Mouse (Mus musculus): ENCODE results near the gene Rnd2.
A peak's percentile ranks its signal among the peaks of the same experiment; 100 is the strongest.
"Not testable (repeated sequence)": the region's sequence is repeated elsewhere in the genome, so short reads cannot be mapped to it uniquely, and the experiment has no call there.

Rnd2 gene

GRCm38 (mm10) chr11:101464211-101465100 is at the start of gene Rnd2:
Gene Rnd2 (plus strand): TSS chr11:101464999.
- peak; percentile 67 to 83 for DNase-seq (ENCODE audit: inconsistent age in 2 of 2, low spot score in 1 of 2)

- DNase-seq (ENCODE audit: inconsistent age in 2 of 2, low spot score in 1 of 2) = peak in 1 of 2 experiments; percentile 67
Observed at GRCm38 (mm10) chr11:101415306-101415705, 49.5 kb upstream of the Rnd2 start.

GRCm38 (mm10) chr11:101416433-101417100 is 48.2 kb upstream of the Rnd2 start:
- DNase-seq (ENCODE audit: inconsistent age in 2 of 2, low spot score in 1 of 2) = peak in 1 of 2 experiments; percentile 54

- DNase-seq (ENCODE audit: inconsistent age in 2 of 2, low spot score in 1 of 2) = peak; percentile 89 to 97
Observed at GRCm38 (mm10) chr11:101417101-101417855, 47.5 kb upstream of the Rnd2 start, which contains the start of gene Aarsd1. Gene Aarsd1 (minus strand): TSS chr11:101417615.

GRCm38 (mm10) chr11:101418991-101419390 is 45.8 kb upstream of the Rnd2 start:
- DNase-seq (ENCODE audit: inconsistent age in 2 of 2, low spot score in 1 of 2) = no peak

- DNase-seq (ENCODE audit: inconsistent age in 2 of 2, low spot score in 1 of 2) = no peak
Observed at GRCm38 (mm10) chr11:101419610-101420009, 45.2 kb upstream of the Rnd2 start.

GRCm38 (mm10) chr11:101420148-101420547 is 44.7 kb upstream of the Rnd2 start:
- DNase-seq (ENCODE audit: inconsistent age in 2 of 2, low spot score in 1 of 2) = no peak

- no peak for DNase-seq (ENCODE audit: inconsistent age in 2 of 2, low spot score in 1 of 2)
Observed at GRCm38 (mm10) chr11:101424105-101424851, 40.5 kb upstream of the Rnd2 start, which contains the start of gene Gm27029. Gene Gm27029 (minus strand): TSS chr11:101424796.

GRCm38 (mm10) chr11:101424925-101425813 is 39.6 kb upstream of the Rnd2 start, which contains the start of the genes Rundc1 and Ptges3l:
Gene Rundc1 (plus strand): TSS chr11:101425085.
Gene Ptges3l (minus strand): TSS chr11:101425333.
- peak; percentile 97 to 99 for DNase-seq (ENCODE audit: inconsistent age in 2 of 2, low spot score in 1 of 2)

- no peak for DNase-seq (ENCODE audit: inconsistent age in 2 of 2, low spot score in 1 of 2)
Observed at GRCm38 (mm10) chr11:101426165-101426564, 38.6 kb upstream of the Rnd2 start.

- DNase-seq (ENCODE audit: inconsistent age in 2 of 2, low spot score in 1 of 2) = peak; percentile 66 to 72
Observed at GRCm38 (mm10) chr11:101431327-101431726, 33.5 kb upstream of the Rnd2 start.

- peak; percentile 65 to 82 for DNase-seq (ENCODE audit: inconsistent age in 2 of 2, low spot score in 1 of 2)
Observed at GRCm38 (mm10) chr11:101433396-101433795, 31.4 kb upstream of the Rnd2 start.

GRCm38 (mm10) chr11:101435831-101436230 is 29.0 kb upstream of the Rnd2 start:
- DNase-seq (ENCODE audit: inconsistent age in 2 of 2, low spot score in 1 of 2) = no peak

- DNase-seq (ENCODE audit: inconsistent age in 2 of 2, low spot score in 1 of 2) = no peak
Observed at GRCm38 (mm10) chr11:101436916-101437315, 27.9 kb upstream of the Rnd2 start.

- not testable (repeated sequence) for DNase-seq (ENCODE audit: inconsistent age in 2 of 2, low spot score in 1 of 2)
Observed at GRCm38 (mm10) chr11:101438006-101438405, 26.8 kb upstream of the Rnd2 start.

- DNase-seq (ENCODE audit: inconsistent age in 2 of 2, low spot score in 1 of 2) = not testable (repeated sequence)
Observed at GRCm38 (mm10) chr11:101441450-101442126, 23.2 kb upstream of the Rnd2 start.

GRCm38 (mm10) chr11:101442127-101442693 is 22.6 kb upstream of the Rnd2 start, which contains the start of gene Rpl27:
Gene Rpl27 (plus strand): TSS chr11:101442298.
- peak; percentile 99 for DNase-seq (ENCODE audit: inconsistent age in 2 of 2, low spot score in 1 of 2)

- DNase-seq (ENCODE audit: inconsistent age in 2 of 2, low spot score in 1 of 2) = no peak
Observed at GRCm38 (mm10) chr11:101442760-101443159, 22.0 kb upstream of the Rnd2 start.
